Mouse (Mus musculus): ENCODE measurements around the gene Esr2.

The Esr2 gene

DNA sequence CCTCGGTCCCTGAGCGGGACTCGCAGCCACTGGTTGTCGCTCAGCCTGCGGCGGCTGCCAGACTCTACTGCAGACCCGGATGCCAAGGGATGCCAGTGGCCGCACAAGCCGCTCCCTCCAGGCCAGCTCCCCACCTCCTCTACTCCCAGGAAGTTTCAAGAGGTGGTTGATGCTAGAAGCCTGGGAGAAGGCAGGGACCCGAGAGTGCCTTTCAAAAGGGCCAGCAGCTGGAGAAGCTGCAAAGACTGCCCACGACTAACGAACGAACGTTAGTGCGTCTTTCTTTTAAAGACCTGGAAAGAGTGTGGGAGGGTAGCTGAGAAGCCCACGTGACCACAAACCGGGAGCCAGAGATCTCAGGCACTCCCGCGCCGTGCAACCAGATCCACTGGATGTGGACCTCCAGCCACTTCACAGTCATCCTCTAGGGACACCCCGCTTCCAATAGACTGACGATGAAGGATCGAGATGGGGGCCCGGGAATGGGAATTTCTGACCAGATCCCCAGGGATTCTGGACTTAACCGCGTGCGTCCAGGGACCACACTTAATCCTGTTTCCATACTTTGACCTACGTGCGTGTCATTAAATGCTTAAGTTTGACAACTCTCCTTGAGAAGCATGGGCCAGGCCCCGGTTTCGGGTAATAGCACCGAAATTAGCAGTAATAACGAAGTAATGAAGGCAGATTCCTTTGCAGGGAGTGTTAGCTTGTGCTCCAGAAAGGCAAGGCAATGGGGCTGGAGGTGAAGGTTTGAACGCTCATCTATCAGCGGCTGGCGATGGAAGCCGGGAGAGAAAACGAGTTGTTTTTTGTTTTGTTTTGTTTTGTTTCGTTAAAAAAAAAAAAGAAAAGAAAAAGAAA is at the start of gene Esr2:
TSS of gene Esr2 (minus strand) at position 260 of the 864 bp plus-strand sequence.
- peak; percentile 63 for DNase-seq (ENCODE audit: low read depth, low spot score)

DNA sequence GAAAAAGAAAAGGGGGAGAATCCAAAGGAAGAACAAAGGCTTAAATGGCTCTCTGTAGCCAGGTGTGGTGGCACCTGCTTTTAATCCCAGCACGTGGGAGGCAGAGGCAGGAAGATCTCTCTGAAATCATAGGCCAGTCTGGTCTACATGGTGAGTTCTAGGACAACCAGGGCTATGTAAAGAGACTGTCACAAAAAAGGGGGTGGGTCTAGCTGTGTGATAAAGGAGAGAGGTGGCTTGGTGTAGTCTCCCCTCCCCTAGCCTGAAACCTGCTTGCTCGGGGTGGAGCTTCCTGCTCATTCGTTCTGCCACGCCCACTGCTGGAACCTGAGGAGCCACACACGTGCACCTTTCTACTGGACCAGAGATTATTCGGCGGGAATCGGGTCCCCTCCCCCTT is 45.0 kb upstream of the Esr2 start:
- peak; percentile 91 for DNase-seq (ENCODE audit: low read depth, low spot score)

DNA sequence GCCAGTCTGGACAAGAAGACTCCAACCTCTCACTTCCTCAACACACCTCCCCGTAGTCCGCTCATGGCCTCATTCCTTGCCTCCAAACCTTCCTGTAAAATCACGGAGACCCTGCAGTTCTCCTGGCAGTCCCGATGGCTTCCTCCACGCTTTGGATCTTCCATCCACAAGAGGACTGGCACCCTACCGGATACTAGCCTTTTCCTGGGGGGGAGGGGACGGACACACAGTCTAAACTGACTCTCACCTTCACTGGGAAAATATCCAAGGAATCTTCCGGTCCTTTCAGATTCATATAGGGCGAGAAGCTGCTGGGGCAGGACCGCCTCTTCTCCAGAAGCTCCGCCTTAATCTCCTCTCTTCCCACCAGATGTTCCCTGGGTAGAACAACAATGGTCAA is 39.7 kb upstream of the Esr2 start:
- peak; percentile 99 for DNase-seq (ENCODE audit: low read depth, low spot score)

DNA sequence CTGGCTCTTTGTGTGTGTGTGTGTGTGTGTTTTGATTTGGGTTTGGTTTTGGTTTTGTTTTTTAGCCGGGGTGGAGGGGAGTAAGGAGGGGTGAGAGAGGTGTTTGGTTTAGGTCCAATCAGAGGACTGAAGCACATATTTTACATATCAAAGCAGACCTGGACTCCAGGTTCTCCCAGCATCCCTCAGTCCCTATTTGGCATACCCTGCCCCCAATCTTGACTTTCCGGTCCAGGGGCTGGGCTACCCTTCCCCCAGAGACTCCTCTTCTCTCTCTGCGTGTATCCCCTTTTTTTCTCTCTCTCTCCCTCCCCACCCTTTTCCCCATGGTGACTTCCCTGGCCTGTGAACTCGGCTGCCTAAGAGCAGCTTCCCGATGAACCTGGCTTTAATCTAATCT is 38.1 kb upstream of the Esr2 start:
- peak; percentile 96 for DNase-seq (ENCODE audit: low read depth, low spot score)

DNA sequence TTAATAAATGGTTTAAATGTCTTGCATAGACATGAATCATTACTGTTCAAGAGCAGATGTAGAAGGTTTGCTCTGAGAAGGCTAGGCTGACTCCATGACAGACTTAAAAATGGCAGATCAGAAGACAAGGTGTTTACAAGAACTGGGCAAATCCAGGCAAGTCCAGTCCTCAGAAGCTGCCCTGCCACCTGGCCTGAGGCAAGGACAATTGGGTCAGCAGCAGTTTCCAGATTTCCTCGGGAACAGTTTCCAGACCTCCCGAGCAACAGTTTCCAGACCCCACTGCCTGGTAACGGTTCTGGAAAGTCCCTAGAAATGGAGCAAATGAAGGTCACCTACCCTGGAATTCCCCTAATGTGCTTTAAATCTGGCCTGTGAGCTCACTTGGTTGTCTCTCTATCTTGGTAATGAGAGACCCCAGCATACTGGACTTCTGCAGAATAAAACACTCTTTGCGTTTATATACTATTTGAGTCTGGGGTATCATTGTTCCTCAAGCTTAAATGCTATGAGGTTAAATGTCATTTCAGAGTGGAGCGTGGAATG is 32.4 kb upstream of the Esr2 start:
- DNase-seq (ENCODE audit: low read depth, low spot score) = no peak

DNA sequence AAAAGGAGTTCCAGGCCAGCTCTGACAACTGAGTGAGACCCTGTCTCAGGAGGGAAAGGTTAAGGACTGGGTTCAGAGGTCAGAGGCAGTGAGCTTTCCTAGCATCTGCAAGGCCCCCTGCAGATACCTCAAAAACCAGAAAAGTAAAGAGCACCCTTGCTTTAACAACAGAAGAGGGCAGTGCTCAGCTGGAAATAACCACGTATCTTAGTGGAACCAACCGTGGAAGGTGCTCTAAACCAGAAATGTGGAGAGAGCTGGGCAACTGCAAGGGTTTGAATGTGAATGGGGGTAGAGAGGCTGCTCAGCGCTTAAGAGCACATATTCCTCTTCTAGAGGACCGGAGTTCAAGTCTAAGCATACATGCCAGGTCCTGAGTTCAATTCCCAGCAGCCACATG is 23.3 kb upstream of the Esr2 start:
- DNase-seq (ENCODE audit: low read depth, low spot score) = peak; percentile 38

DNA sequence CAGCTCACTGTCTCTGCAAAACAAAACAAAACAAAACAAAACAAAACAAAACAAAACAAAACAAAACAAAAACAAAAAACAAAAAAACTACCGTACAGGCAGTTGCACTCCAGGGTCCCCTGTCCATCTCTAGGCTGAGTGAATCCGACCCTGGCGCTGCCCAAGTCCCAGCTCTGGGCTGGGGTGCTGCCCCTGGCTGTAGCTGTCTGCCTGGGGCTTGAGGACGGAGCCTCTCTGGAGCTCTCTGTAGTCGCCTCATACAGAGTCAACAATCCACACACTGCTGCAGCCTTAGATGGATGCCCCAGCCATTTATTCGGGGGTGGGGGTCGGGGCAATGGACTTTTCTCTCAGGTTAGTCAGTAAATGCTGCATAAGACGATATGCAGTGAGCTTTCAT is 20.0 kb upstream of the Esr2 start:
- DNase-seq (ENCODE audit: low read depth, low spot score) = no peak

DNA sequence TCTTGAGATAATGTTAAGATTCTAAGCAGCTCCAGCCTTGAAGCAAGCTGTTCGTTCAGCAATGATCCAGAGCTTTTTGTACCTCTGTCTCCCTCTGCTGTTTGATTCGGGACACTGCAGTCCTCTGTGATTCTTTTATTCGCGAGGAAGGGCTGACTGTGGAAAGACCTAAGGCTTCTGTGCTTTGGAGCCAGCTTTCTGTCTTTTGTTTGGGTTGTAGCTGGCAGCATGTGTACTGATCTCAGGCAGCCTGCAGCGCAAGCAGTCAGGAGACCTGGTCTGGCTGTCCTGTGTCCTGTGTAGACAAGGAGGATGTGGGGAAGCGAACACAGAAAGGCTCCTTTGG is 19.6 kb upstream of the Esr2 start:
- DNase-seq (ENCODE audit: low read depth, low spot score) = peak; percentile 88

DNA sequence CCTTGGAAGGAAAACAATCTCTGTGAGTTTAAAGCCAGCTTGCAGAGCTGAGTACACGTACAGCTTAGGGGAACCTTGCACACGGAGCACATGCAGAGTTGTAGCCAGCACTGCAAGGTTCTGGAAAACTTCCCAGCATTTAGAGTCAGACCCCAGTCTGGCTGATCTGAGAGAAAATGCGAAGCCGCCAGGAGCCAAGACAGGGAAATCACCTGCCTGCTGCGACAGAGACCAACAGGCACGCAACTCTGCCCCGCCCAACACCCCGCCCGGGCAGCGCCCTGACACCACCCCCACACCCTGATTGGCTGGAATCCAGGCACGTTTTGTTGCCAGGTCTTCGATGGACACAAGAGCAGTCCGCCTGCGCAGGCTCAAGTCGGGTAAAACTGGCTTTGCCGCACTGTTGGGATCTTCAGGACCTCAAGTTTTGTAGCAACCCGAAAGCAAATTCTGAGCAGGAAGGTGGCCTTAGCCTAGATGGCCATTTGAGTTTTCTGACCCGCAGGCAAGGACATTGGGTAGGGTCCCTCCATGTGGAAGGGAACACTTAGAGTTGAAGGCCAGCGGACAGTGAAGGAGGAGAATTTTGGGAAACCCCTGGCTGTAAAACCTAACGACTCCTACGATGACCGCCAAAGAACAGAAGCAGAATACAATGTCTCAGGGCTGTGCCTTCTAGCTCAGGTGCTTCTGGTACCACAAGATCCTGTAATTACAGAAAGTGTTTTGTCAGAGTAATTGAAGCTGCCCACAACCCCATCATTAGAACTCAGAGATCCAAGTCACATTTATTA is 19.1 kb upstream of the Esr2 start:
- peak; percentile 91 for DNase-seq (ENCODE audit: low read depth, low spot score)

DNA sequence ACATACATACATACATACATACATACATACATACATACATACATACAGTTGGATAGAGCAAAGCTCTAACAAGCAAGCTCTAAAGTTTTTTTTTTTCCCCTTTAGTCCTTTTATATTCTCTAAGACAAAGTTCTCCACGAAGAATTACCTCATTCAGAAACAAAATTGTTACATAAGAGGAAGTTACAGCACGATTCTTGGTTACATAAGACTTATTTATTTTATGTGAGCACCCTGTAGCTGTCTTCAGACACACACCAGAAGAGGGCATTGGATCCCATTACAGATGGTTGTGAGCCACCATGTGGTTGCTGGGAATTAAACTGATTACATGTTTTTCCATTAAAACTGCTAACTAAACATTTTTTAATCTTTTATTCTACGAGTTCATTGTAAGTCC is 17.5 kb upstream of the Esr2 start:
- DNase-seq (ENCODE audit: low read depth, low spot score) = no peak

DNA sequence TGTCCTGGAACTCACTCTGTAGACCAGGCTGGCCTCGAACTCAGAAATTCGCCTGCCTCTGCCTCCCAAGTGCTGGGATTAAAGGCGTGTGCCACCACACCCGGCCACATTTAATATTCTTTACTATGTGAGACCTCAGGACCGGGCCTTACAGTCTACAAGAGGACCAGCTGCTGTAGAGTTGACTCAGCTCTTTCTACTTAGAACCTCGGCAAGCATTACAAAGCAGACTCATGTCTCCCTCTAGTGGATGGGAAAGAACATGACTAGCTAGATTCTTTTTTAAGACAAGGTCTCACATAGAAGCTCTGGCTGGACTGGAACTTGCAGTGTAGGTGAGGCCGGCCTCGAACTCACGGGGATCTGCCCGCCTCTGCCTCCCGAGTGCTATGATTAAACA is 13.9 kb upstream of the Esr2 start:
- peak; percentile 92 for DNase-seq (ENCODE audit: low read depth, low spot score)

DNA sequence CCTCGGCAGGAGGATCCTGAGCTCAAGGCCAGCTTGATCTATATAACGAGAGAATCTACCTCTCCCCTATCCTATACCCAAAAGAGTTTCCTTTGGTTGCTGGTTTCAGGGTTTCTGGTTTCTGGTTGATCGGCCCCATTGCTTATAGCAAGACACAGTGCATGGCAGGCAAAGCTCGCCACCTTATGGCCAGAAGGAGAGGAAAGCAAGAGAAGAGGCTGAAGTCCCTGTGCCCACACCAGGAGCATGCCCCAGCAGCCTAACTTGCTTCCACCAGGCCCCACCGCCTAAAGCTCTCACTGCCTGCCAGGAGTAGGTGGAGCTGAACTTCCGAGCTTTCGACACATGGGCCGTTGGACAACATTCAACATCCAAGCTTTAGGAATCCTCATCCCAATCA is 10.8 kb upstream of the Esr2 start:
- DNase-seq (ENCODE audit: low read depth, low spot score) = peak; percentile 58

DNA sequence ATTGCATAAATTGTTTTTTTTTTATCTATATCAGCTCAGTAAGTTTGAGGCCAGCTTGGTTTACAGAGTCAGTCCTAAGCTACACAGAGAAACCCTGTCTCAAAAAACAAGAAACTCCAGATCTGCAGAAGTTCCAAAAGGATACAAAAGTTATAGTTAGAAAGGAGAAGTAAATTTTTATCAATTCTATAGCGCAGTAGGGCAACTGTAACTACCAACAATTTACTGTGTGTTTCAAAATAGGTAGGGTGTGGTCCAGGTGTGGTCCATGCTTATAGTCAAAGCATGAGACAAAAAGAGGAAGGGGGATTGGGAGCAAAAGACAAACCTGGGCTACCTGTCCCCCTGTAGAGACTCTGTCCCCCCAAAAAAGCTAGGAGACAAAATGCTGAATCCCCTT is 9.4 kb upstream of the Esr2 start:
- DNase-seq (ENCODE audit: low read depth, low spot score) = no peak

DNA sequence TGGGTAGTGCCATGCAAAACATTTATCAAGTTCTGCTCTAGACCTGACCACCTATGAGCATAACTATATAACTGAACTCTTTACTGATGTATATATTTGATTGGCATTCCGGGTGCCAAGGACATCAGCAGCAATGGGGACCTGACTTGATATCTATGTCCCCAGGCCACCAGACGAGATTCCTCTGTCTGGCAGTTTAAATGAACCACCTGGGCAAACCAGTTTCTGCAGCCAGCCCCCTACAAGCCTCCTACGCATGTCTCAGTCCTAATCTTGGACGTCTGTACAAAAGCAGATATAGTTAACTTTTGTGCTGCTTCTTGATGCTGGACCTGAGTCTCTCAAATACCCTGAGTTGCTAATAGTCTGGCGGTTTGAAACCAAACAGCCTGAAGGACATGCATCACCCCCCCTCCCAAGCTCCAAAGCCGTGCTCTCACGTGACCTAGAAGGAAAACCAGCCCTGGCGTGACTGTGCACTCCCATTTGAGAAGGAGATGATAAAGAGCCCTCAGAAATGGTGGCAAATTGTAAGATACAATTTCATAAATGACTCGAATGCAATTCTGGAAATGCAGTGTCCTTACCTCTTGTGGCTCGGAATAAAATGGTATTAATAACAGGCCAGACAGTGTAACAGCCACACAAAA is 8.2 kb upstream of the Esr2 start:
- no peak for DNase-seq (ENCODE audit: low read depth, low spot score)

DNA sequence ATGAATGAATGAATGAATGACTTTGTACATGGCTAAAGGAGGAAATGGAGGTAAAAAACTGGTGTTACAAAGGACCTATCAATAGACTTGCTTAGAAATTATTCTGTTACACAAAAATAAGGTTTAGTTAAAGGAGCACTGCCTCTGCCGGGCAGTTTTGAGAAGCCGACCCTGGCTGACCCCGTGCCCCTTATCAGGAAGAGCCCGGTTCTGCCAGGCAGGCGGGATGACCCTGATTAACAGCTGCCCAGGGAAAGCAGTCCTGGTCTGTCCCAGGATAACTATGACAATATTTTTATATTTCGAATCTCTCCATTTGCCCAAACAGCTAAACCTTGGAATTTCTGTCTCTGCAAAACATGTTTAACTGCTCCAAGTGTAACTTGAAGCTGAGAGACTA is 7.2 kb upstream of the Esr2 start:
- no peak for DNase-seq (ENCODE audit: low read depth, low spot score)

DNA sequence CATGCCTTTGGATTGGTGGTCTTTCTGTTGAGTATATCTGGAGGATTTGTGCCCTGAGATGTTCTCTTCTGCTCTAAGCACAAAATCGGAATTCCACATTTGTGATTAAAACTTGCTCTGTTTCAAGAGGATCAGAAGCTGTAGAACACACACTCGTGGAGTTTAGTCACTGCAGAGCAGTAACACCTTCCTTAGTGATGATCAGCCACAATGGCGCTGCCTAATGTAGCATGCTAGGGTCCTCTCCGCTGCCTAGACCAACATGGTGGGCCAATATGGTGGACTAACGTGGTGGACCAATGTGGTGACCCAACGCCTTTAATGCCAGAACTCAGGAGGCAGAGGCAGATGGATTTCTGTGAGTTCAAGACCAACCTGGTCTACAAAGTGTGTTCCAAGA is 5.8 kb upstream of the Esr2 start:
- DNase-seq (ENCODE audit: low read depth, low spot score) = no peak

DNA sequence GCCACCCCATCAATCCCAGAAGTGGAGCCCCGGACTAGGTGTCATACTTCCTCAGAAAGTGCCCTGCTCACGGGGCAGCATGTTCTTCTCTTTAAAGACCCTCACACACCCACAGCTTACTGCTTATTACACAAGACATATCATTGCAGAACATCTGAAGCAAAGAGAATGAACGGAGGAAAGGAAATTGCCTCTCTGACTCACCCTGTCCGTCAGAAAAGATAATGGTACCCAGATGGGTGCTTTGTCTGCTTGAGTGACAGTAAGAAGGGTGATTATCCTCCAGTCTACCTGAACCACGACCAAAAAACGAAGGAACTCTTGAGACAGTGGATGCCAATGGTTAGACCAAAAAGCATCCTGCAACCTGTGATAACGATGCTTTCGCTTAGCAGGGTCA is 4.4 kb upstream of the Esr2 start:
- no peak for DNase-seq (ENCODE audit: low read depth, low spot score)

DNA sequence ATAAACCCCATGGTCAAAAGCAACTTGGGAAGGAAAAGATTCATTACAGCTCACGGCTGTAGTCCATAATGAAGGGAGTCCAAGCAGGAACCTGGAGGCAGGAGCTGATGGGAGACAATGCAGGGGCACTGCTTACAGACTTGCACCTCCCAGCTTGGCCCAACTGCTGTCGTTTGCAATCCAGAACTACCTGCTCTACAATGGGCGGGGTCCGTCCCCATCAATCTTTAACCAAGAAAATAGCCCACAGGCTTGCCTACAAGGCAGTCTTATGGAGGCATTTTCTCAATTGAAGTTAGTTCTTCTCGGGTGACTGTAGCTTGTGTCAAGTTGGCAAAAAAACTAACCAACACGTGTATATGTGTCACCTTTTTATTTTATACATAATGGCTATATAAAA is 3.4 kb upstream of the Esr2 start:
- DNase-seq (ENCODE audit: low read depth, low spot score) = no peak

DNA sequence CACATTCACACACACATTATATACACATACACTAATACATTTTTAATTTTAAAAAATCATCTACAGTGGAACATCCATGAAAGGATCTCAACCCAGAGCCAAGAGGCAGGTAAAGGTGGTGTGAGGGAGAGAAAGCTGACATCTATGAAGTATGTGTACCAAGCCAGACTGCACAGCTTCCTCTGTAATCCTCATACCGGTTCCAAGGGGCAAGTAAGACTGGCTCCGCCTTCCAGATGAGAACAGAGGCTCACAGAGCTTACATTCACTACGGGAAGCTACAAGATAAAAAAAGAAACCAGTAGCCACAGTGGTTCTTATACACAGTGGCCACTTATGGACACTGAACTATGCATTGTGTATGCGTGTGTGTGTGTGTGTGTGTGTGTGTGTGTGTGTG is 2.5 kb upstream of the Esr2 start:
- no peak for DNase-seq (ENCODE audit: low read depth, low spot score)

DNA sequence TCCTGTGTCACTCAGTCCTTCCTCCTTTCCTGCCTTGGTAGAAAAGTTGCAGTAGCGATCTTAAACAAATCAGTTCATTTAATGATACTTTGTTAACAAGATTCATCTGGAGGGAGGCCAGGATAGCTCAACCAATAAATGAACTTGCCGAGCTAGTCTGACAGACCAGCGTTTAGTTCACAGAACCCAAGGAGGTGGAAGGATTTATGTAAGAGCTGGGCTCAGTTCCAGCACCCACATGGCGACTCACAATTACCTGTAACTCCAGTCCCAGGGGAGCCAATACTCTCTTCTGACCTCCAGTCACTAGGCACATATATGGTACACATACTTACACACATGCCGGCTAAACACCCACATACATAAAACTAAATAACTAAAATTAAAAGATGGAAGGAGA is 2.0 kb upstream of the Esr2 start:
- DNase-seq (ENCODE audit: low read depth, low spot score) = no peak

DNA sequence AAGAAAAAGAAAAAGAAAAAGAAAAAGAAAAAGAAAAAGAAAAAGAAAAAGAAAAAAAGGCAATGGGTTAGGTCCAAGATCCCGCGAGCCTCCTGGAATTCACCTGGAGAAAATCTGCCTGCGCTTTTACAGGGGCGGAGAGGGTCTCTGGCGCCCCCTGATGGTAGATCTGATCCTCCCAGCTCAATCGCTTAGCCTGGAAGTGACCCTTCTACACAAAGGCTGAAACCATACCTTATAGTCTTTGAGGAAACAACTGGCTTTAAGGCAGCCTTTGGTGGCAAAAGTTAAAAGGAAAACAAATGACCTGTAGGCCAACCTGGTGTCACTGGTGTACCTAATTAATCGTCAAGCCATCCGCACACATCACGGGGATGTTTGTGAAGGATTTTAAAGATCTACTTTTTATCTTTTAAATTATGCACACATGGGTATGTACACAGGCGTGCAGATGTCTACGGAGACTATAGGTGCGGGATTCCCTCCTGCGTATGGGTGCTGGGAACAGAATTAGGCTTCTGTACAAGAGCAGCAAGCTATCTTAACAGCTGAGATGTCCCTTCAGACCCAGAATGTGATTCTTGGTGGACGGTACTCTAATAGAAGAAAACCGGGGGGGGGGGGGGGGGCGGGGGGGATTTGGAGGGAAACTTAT is 932 bp upstream of the Esr2 start:
- DNase-seq (ENCODE audit: low read depth, low spot score) = peak; percentile 88

DNA sequence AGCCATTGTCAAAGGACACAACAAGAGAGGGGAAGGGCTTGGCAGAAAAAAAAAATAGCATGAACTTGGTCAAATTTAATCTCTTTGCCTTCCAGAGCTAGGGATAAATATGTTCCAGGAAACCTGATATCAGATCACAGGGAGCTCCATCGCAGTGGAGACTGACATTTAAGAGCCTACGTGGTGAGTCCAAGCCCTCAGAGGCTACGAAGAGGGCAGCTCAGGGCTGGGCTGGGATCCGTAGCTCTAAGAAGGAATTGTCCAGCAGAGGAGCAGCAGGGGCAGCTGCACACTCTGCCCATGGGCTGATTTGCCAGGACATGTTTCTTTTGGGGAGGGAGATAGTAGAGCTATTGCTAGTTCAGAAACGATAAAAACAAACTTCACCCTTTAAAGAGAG is 11.4 kb downstream of the Esr2 start:
- no peak for DNase-seq (ENCODE audit: low read depth, low spot score)
